7 mouse cellular contexts compared by ENCODE assay signal in genomic region chr16:33023750-33024149, GRCm38 (mm10). TPM values are rescaled to one million over a fixed set of nuclear protein-coding genes. Genes with fewer than 3 reads are reported as not detected.
DNase-seq lines count a peak whose midpoint lies in the region; ATAC-seq lines count a peak whose summit lies in the region.

No protein-coding gene starts in this region.

- no peaks in the 10 kb centered on the region for H3K4me1 ChIP-seq in forebrain, embryonic 15.5 days

- H3K27ac ChIP-seq in forebrain, embryonic 15.5 days (replicated peaks): no peak overlapping the region

- no peak overlapping the region for H3K4me3 ChIP-seq in forebrain, embryonic 15.5 days

- H3K27me3 ChIP-seq in forebrain, embryonic 15.5 days: no peaks in the 10 kb centered on the region

- peak; percentile 87 for DNase-seq in NIH3T3 (ENCODE audit: low read depth)
- DNase-seq in cerebellum, adult 11 months: peak; percentile 67
- DNase-seq in layer of hippocampus, postnatal 10 days (ENCODE audit: low spot score in 2 of 2): peak; percentile 87 to 90
- peak; percentile 93 for DNase-seq in lung, postnatal 36 days
- peak; percentile 83 for DNase-seq in skeletal muscle tissue, adult 2 months (ENCODE audit: low read depth, low spot score)

- H3K9ac ChIP-seq in forebrain, embryonic 15.5 days (replicated peaks): no peak overlapping the region

- H3K36me3 ChIP-seq in forebrain, embryonic 15.5 days: no peaks in the 10 kb centered on the region

- H3K4me2 ChIP-seq in forebrain, embryonic 15.5 days (replicated peaks): no peak overlapping the region

- peak; percentile 57; the same call in 1 of the 2 replicates for ATAC-seq in forebrain, embryonic 15.5 days (replicated peaks)
- peak; percentile 81 to 87 for ATAC-seq in hematopoietic stem cell, adult 5-6 weeks (replicated peaks in 1 of 2; ENCODE audit: insufficient read depth in 1 of 2, low FRiP score in 2 of 2, low TSS enrichment in 1 of 2, low read depth in 1 of 2, poor library complexity in 2 of 2, severe bottlenecking in 2 of 2)

- 5% methylated on average over 4 of the region's 4 CpGs for WGBS in forebrain, embryonic 15.5 days

- no peaks in the 10 kb centered on the region for H3K9me3 ChIP-seq in forebrain, embryonic 15.5 days

RNA-seq across cellular contexts. Expression of gene Iqcg, which starts 32.3 kb away (rescaled TPM):
- polyA plus RNA-seq in forebrain, embryonic 15.5 days (2015; fragmentation: Nextera tagmentation; extraction: Ambion mirVana): 3.1 and 4.7 TPM in 2 replicates
- 0.79 and 3.3 TPM in 2 replicates for total RNA-seq in hematopoietic stem cell, adult 5-6 weeks (2017)
- total RNA-seq in layer of hippocampus, postnatal 10 days (2021): 1 to 10 TPM; 4.6 to 7.1 TPM

RNA-seq across cellular contexts. Expression of gene Rpl35a, which starts 32.5 kb away (rescaled TPM):
- 534 and 571 TPM in 2 replicates for polyA plus RNA-seq in forebrain, embryonic 15.5 days (2015; fragmentation: Nextera tagmentation; extraction: Ambion mirVana)
- 1,452 and 2,432 TPM in 2 replicates for total RNA-seq in hematopoietic stem cell, adult 5-6 weeks (2017)
- 100 to 1,000 TPM; 278 to 280 TPM for total RNA-seq in layer of hippocampus, postnatal 10 days (2021)

RNA-seq across cellular contexts. Expression of gene Lmln, which starts 38.6 kb away (rescaled TPM):
- 3.3 and 3.7 TPM in 2 replicates for polyA plus RNA-seq in forebrain, embryonic 15.5 days (2015; fragmentation: Nextera tagmentation; extraction: Ambion mirVana)
- total RNA-seq in hematopoietic stem cell, adult 5-6 weeks (2017): 1.5 and 7.9 TPM in 2 replicates
- total RNA-seq in layer of hippocampus, postnatal 10 days (2021): 10 to 100 TPM; 16.0 to 18.4 TPM
